Mouse (Mus musculus) hindbrain, embryonic 14.5 days (tissue): Measurements from ENCODE around the gene Rsu1. TPM values are rescaled to one million over a fixed set of nuclear protein-coding genes. Genes with fewer than 3 reads are reported as not detected.

Source experiments
- ATAC-seq: fragments of 200-750 bp; cut with Nextera tagmentation; 2 replicates; pipeline ENCODE4 v1.8.0; 2017; ENCODE audit warnings: moderate number of reproducible peaks, mild to moderate bottlenecking, moderate TSS enrichment, moderate library complexity; ENCODE audit not compliant: low FRiP score
- DNase-seq: peaks from one replicate; pipeline ENCODE4 v3.0.0-alpha.2; 2015; ENCODE audit warnings: low spot score
- H3K27ac ChIP-seq: fragments of 300-500 bp; sonication (generic); 2 replicates; pipeline ENCODE4 v1.5.1; 2014; ENCODE audit warnings: mild to moderate bottlenecking, moderate library complexity
- H3K27me3 ChIP-seq: fragments of 300-500 bp; sonication (generic); 2 replicates; pipeline ENCODE4 v1.6.1; 2014; ENCODE audit warnings: mild to moderate bottlenecking, low read length, mixed read lengths; ENCODE audit not compliant: control insufficient read depth, insufficient read depth
- H3K36me3 ChIP-seq: fragments of 300-500 bp; sonication (generic); replicated peaks from 2 replicates; pipeline ENCODE4 v1.6.1; 2014; ENCODE audit not compliant: control insufficient read depth, insufficient read depth
- H3K4me1 ChIP-seq: fragments of 300-500 bp; sonication (generic); replicated peaks from 2 replicates; pipeline ENCODE4 v1.6.1; 2014; ENCODE audit warnings: antibody characterized with exemption, low read length, mixed read lengths; ENCODE audit not compliant: control insufficient read depth, insufficient read depth
- H3K4me2 ChIP-seq: fragments of 300-500 bp; sonication (generic); replicated peaks from 2 replicates; pipeline ENCODE4 v1.6.1; 2014; ENCODE audit warnings: mild to moderate bottlenecking, moderate library complexity
- H3K4me3 ChIP-seq: fragments of 300-500 bp; sonication (generic); replicated peaks from 2 replicates; pipeline ENCODE4 v1.5.1; 2014; ENCODE audit warnings: mild to moderate bottlenecking, low read length
- H3K9ac ChIP-seq: fragments of 300-500 bp; sonication (generic); 2 replicates; pipeline ENCODE4 v1.6.1; 2014
- H3K9me3 ChIP-seq: fragments of 300-500 bp; sonication (generic); 2 replicates; pipeline ENCODE4 v1.6.1; 2016; ENCODE audit warnings: low read length; ENCODE audit not compliant: control insufficient read depth
- WGBS: fragments of 180-500 bp; shearing (Covaris S2); extraction: QIAGEN DNeasy Blood & Tissue Kit; methylation state at CpG from one replicate; pipeline ENCODE4 v1.1.7; 2014; 5-methylcytosine and 5-hydroxymethylcytosine counted together
- polyA plus RNA-seq: library from polyadenylated mRNA; unstranded; fragments of >200 nt; fragmentation: Nextera tagmentation; extraction: Ambion mirVana; gene quantifications from 2 replicates; pipeline ENCODE4 v1.2.1, GENCODE M21; 2014

The Rsu1 gene
- polyA plus RNA-seq, 1 experiment from 2014 or later: 75.7 TPM

GRCm38 (mm10) chr2:13233254-13233835 is 37.9 kb downstream of the Rsu1 start:
- no peaks in the 10 kb centered on the region for H3K36me3 ChIP-seq
- no peak overlapping the region for H3K4me3 ChIP-seq
- no peak overlapping the region for H3K27ac ChIP-seq
- WGBS: 80% methylated on average over 12 of the region's 12 CpGs
- ATAC-seq (no peak), DNase-seq (no peak)
- 0 out of 2 replicates have a peak, but pooled peaks cover 4% of the 10 kb centered on the region for H3K4me1 ChIP-seq
- H3K27me3 ChIP-seq: no peaks in the 10 kb centered on the region
- no peak overlapping the region for H3K4me2 ChIP-seq
- H3K9ac ChIP-seq: no peak overlapping the region
- no peaks in the 10 kb centered on the region for H3K9me3 ChIP-seq

GRCm38 (mm10) chr2:13232305-13232704 is 38.9 kb downstream of the Rsu1 start:
- no peak for ATAC-seq
- H3K4me2 ChIP-seq: no peak overlapping the region
- no peaks in the 10 kb centered on the region for H3K9me3 ChIP-seq
- no peak overlapping the region for H3K4me3 ChIP-seq
- H3K9ac ChIP-seq: no peak overlapping the region
- no peak for DNase-seq
- H3K4me1 ChIP-seq: 0 out of 2 replicates have a peak, but pooled peaks cover 4% of the 10 kb centered on the region
- no peaks in the 10 kb centered on the region for H3K36me3 ChIP-seq
- 85% methylated on average over 6 of the region's 6 CpGs for WGBS
- H3K27ac ChIP-seq: no peak overlapping the region
- H3K27me3 ChIP-seq: no peaks in the 10 kb centered on the region

GRCm38 (mm10) chr2:13229686-13230085 is 41.5 kb downstream of the Rsu1 start:
- Histone ChIP-seq H3K36me3 (no peaks in the 10 kb centered on the region), H3K4me3 (no peak overlapping the region), H3K9me3 (no peaks in the 10 kb centered on the region), H3K4me2 (no peak overlapping the region), H3K27ac (no peak overlapping the region), H3K27me3 (no peaks in the 10 kb centered on the region), H3K4me1 (no peaks in the 10 kb centered on the region), H3K9ac (no peak overlapping the region)
- ATAC-seq (no peak), DNase-seq (no peak)
- whole genome bisulfite sequencing: 90% methylated on average over 3 of the region's 3 CpGs

- no peak for ATAC-seq
- H3K4me2 ChIP-seq: no peak overlapping the region
- no peak for DNase-seq
- no peak overlapping the region for H3K4me3 ChIP-seq
- H3K27me3 ChIP-seq: no peaks in the 10 kb centered on the region
- no peaks in the 10 kb centered on the region for H3K4me1 ChIP-seq
- H3K36me3 ChIP-seq: no peaks in the 10 kb centered on the region
- no peak overlapping the region for H3K9ac ChIP-seq
- H3K9me3 ChIP-seq: no peaks in the 10 kb centered on the region
- 88% methylated on average over 4 of the region's 4 CpGs for WGBS
- H3K27ac ChIP-seq: no peak overlapping the region
Observed at GRCm38 (mm10) chr2:13226031-13226430, 45.2 kb downstream of the Rsu1 start.

DNA sequence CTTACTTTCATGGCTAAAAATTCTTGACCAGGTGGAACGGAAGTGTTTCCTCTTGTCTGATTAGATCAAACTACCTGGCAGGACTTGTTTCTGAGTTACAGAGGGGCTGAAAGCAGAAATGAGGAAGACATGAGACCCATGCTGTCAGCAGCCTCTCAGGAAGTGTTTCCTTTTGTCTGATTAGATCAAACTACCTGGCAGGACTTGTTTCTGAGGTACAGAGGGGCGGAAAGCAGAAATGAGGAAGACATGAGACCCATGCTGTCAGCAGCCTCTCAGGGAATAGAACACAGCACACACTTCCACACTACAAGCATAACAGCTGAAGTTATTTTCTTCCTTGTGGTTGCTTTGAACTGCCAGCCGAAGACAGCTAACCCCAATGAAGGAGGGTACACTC is 46.7 kb downstream of the Rsu1 start:
- Histone ChIP-seq H3K27me3 (no peaks in the 10 kb centered on the region), H3K4me3 (no peak overlapping the region), H3K9ac (no peak overlapping the region), H3K4me2 (no peak overlapping the region), H3K27ac (no peak overlapping the region), H3K36me3 (no peaks in the 10 kb centered on the region), H3K9me3 (no peaks in the 10 kb centered on the region), H3K4me1 (no peaks in the 10 kb centered on the region)
- no peak for DNase-seq
- no peak for ATAC-seq
- 95% methylated on average over 3 of the region's 3 CpGs for WGBS

GRCm38 (mm10) chr2:13223451-13223850 is 47.8 kb downstream of the Rsu1 start:
- no peak overlapping the region for H3K4me2 ChIP-seq
- H3K27ac ChIP-seq: no peak overlapping the region
- WGBS: 93% methylated on average over 4 of the region's 4 CpGs
- no peak overlapping the region for H3K4me3 ChIP-seq
- H3K4me1 ChIP-seq: no peaks in the 10 kb centered on the region
- no peaks in the 10 kb centered on the region for H3K27me3 ChIP-seq
- no peak overlapping the region for H3K9ac ChIP-seq
- ATAC-seq (no peak), DNase-seq (no peak)
- H3K36me3 ChIP-seq: no peaks in the 10 kb centered on the region
- no peaks in the 10 kb centered on the region for H3K9me3 ChIP-seq

DNA sequence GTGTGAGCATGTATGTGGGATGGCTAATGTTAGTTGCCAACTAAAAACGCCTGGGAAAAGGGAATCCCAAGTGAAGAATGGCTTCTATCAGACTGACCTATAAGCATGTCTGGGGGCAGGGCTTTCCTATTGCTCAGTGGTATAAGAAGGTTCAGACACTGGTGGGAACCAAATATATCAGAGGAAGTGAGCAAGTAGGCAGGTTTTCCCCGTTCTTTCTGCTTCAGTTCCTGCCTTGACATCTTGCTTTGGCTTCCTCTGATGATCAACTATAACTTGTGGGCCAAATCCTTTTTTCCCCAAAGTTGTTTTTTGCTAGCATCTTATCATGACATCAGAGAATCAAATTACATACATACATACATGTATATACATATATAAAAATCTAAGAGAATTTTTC is 51.1 kb downstream of the Rsu1 start:
- Histone ChIP-seq H3K36me3 (peaks cover 9% of the 10 kb centered on the region), H3K9me3 (no peaks in the 10 kb centered on the region), H3K9ac (no peak overlapping the region), H3K4me1 (no peaks in the 10 kb centered on the region), H3K4me2 (no peak overlapping the region), H3K27ac (no peak overlapping the region), H3K27me3 (no peaks in the 10 kb centered on the region), H3K4me3 (no peak overlapping the region)
- no peak for ATAC-seq
- DNase-seq: no peak
- 80% methylated on average over 2 of the region's 2 CpGs for WGBS

DNA sequence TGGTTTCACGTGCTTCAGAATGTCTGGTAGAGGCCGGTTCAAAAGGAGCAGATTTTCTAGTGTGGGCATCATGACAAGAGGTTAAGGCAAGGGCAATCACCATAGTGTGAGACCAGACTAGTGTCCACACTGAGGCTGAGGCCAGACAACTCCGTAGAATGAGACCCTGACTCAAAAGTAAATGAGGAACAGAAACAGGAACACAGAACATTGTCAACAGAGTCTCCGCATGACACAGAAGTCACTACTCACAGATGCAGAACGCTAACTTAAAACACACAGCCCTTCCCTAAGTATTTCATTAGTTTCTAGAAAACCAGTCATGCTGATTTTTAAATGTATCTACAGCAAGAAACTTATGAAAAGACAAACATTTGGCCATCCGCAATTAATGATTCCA is 53.1 kb downstream of the Rsu1 start:
- no peak overlapping the region for H3K27ac ChIP-seq
- no peaks in the 10 kb centered on the region for H3K27me3 ChIP-seq
- H3K36me3 ChIP-seq: peaks cover 9% of the 10 kb centered on the region
- no peak overlapping the region for H3K9ac ChIP-seq
- no peaks in the 10 kb centered on the region for H3K4me1 ChIP-seq
- no peak overlapping the region for H3K4me2 ChIP-seq
- DNase-seq (no peak), ATAC-seq (no peak)
- H3K9me3 ChIP-seq: no peaks in the 10 kb centered on the region
- no peak overlapping the region for H3K4me3 ChIP-seq
- WGBS: 81% methylated on average over 6 of the region's 6 CpGs

DNA sequence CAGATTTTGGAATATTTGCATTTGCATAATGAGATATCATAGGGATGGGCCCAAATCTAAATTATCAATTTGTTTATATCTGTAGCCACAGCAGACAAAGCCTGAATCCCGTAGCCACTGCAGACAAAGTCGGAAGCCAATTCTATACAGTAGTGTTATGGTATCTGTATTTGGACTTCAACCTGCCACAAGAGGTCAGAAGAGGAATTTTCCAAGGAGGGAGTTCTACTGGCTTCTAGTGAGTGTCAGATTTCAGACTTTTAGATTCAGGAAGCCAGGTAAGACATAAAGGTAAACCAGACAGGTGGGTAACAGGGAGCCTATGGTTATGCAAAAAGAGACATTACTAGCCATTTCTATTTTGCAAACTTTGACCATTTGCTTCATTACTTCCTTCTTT is 64.4 kb downstream of the Rsu1 start:
- no peaks in the 10 kb centered on the region for H3K9me3 ChIP-seq
- ATAC-seq (no peak), DNase-seq (no peak)
- no peak overlapping the region for H3K4me3 ChIP-seq
- no peaks in the 10 kb centered on the region for H3K4me1 ChIP-seq
- WGBS: 93% methylated on average over 2 of the region's 2 CpGs
- no peak overlapping the region for H3K27ac ChIP-seq
- no peaks in the 10 kb centered on the region for H3K27me3 ChIP-seq
- H3K9ac ChIP-seq: no peak overlapping the region
- no peaks in the 10 kb centered on the region for H3K36me3 ChIP-seq
- H3K4me2 ChIP-seq: no peak overlapping the region

DNA sequence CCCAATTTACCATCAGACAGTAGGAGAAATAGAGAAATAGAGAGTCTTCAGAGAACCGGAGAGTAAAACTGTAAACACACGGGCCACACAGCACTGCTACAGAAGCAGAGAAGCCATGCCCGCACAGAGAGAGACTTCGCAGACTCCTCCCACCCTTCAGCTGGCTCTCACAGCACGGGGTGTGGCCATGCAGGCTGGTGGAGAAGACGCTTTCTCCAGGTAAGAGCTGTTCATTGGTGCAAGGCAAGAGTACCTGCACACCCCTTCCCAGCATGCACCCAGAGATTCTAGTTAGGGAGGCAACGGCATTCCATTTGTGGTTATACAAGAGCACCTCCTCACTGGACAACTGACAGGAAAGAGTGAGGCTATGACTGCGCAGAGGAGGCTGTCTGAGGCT is 64.8 kb downstream of the Rsu1 start:
- 67% methylated on average over 8 of the region's 8 CpGs for WGBS
- DNase-seq (no peak), ATAC-seq (no peak)

More for the DNA sequence above, 64.8 kb downstream of the Rsu1 start:
- H3K4me1 ChIP-seq: no peaks in the 10 kb centered on the region
- H3K27me3 ChIP-seq: no peaks in the 10 kb centered on the region
- no peak overlapping the region for H3K9ac ChIP-seq
- no peaks in the 10 kb centered on the region for H3K36me3 ChIP-seq
- H3K9me3 ChIP-seq: no peaks in the 10 kb centered on the region
- H3K4me2 ChIP-seq: no peak overlapping the region
- no peak overlapping the region for H3K27ac ChIP-seq
- no peak overlapping the region for H3K4me3 ChIP-seq
